Mouse (Mus musculus) layer of hippocampus, postnatal 36 days (tissue): ENCODE results near the gene Foxa1. TPM values are rescaled to one million over a fixed set of nuclear protein-coding genes. Genes with fewer than 3 reads are reported as not detected.

Experiments
- total RNA-seq, 2 experiments: library from RNA; stranded (reverse); gene quantifications; 2 replicates each; pipeline ENCODE4 v1.2.3; 2021

Foxa1 gene
- total RNA-seq, 2 experiments from 2014 or later: not detected

Other genes starting within 250 kb of the Foxa1 start
- gene Ttc6, start 17.2 kb upstream of the Foxa1 start, total RNA-seq: under 1 TPM; 0.13 to 0.30 TPM